Mouse (Mus musculus): Measurements from ENCODE around the gene AF366264.
"Not testable (repeated sequence)": the region's sequence is repeated elsewhere in the genome, so short reads cannot be mapped to it uniquely, and the experiment has no call there.

AF366264 gene

GRCm38 (mm10) chr8:13838289-13838688 lies at the start of gene AF366264:
Gene AF366264, minus strand, starts transcription at chr8:13838389.
- DNase-seq, result not testable (repeated sequence)

- not testable (repeated sequence) for DNase-seq
Observed at GRCm38 (mm10) chr8:13843286-13843685, 5.1 kb upstream of the AF366264 start.

- no peak for DNase-seq
Observed at GRCm38 (mm10) chr8:13828598-13829172, 9.5 kb downstream of the AF366264 start.

GRCm38 (mm10) chr8:13799566-13799965 lies 38.6 kb downstream of the AF366264 start:
- no peak for DNase-seq

GRCm38 (mm10) chr8:13797676-13798075 lies 40.5 kb downstream of the AF366264 start:
- DNase-seq, result no peak

- DNase-seq, result no peak
Observed at GRCm38 (mm10) chr8:13793746-13794101, 44.5 kb downstream of the AF366264 start.

GRCm38 (mm10) chr8:13793097-13793745 lies 45.0 kb downstream of the AF366264 start:
- DNase-seq, result no peak

- DNase-seq, result no peak
Observed at GRCm38 (mm10) chr8:13789606-13790005, 48.6 kb downstream of the AF366264 start.

GRCm38 (mm10) chr8:13785764-13786299 lies 52.4 kb downstream of the AF366264 start:
- DNase-seq, result peak; percentile 97

GRCm38 (mm10) chr8:13785250-13785763 lies 52.9 kb downstream of the AF366264 start, which contains the start of gene Upf3a:
Gene Upf3a, plus strand, starts transcription at chr8:13785615.
- DNase-seq, result peak; percentile 96

Measured in lung, postnatal 10 days (tissue).